Mouse (Mus musculus): Measurements from ENCODE around the gene Nup85.
"Not testable (repeated sequence)": the region's sequence is repeated elsewhere in the genome, so short reads cannot be mapped to it uniquely, and the experiment has no call there.

Gene Nup85
- long read RNA-seq, experiment 1, transcript Nup85-201 (19 exons, 2,230 nt): major isoform, 15 of 26 reads
- long read RNA-seq, experiment 1, partial matches to known transcripts: 3 of 26 reads
- long read RNA-seq, experiment 1, other reads (novel, unspliced or antisense): 7 of 26 reads
- long read RNA-seq, experiment 2, transcript Nup85-201 (19 exons, 2,230 nt): major isoform, 42 of 51 reads
- long read RNA-seq, experiment 2, partial matches to known transcripts: 0 of 51 reads
- long read RNA-seq, experiment 2, other reads (novel, unspliced or antisense): 8 of 51 reads

GRCm38 (mm10) chr11:115564064-115564809 is at the start of gene Nup85:
TSS of gene Nup85 (plus strand) at chr11:115564434.
- intact Hi-C loops (cut with DNase I): loop anchor here (5.0 kb wide), 1 partner anchor 33 kb away; no protein-coding TSS in a partner anchor

GRCm38 (mm10) chr11:115515021-115515420 is 49.2 kb upstream of the Nup85 start:
- intact Hi-C loops (cut with DNase I): no loop called here

GRCm38 (mm10) chr11:115516942-115517341 is 47.3 kb upstream of the Nup85 start:
- intact Hi-C loops (cut with DNase I): no loop called here

GRCm38 (mm10) chr11:115518693-115519092 is 45.5 kb upstream of the Nup85 start:
- intact Hi-C loops (cut with DNase I): no loop called here

GRCm38 (mm10) chr11:115519581-115519980 is 44.7 kb upstream of the Nup85 start:
- intact Hi-C loops (cut with DNase I): no loop called here

- intact Hi-C loops (cut with DNase I): no loop called here
These were observed 44.0 kb upstream of the Nup85 start for GRCm38 (mm10) chr11:115520218-115520617.

GRCm38 (mm10) chr11:115521080-115521479 is 43.2 kb upstream of the Nup85 start:
- intact Hi-C loops (cut with DNase I): no loop called here

GRCm38 (mm10) chr11:115522238-115522637 is 42.0 kb upstream of the Nup85 start:
- intact Hi-C loops (cut with DNase I): no loop called here

- intact Hi-C loops (cut with DNase I): no loop called here
These were observed 41.5 kb upstream of the Nup85 start for GRCm38 (mm10) chr11:115522703-115523102.

GRCm38 (mm10) chr11:115526446-115526845 is 37.8 kb upstream of the Nup85 start:
- intact Hi-C loops (cut with DNase I): not testable (repeated sequence)

- intact Hi-C loops (cut with DNase I): loop anchor here (2.0 kb wide), 1 partner anchor 44 kb away; the partner anchor contains the start of gene Nt5c
These were observed 29.4 kb upstream of the Nup85 start for GRCm38 (mm10) chr11:115534759-115535371.

- intact Hi-C loops (cut with DNase I): loop anchor here (2.0 kb wide), 1 partner anchor 45 kb away; the partner anchor contains the start of gene Nt5c
These were observed 28.7 kb upstream of the Nup85 start for GRCm38 (mm10) chr11:115535401-115536037.

GRCm38 (mm10) chr11:115536038-115536681 is 28.1 kb upstream of the Nup85 start, which contains the start of gene Sumo2:
TSS of gene Sumo2 (minus strand) at chr11:115536276.
- intact Hi-C loops (cut with DNase I): no loop called here

- intact Hi-C loops (cut with DNase I): no loop called here
These were observed 27.2 kb upstream of the Nup85 start for GRCm38 (mm10) chr11:115536856-115537568.

GRCm38 (mm10) chr11:115538045-115538444 is 26.2 kb upstream of the Nup85 start:
- intact Hi-C loops (cut with DNase I): no loop called here

- intact Hi-C loops (cut with DNase I): no loop called here
These were observed 20.7 kb upstream of the Nup85 start for GRCm38 (mm10) chr11:115543571-115543970.

GRCm38 (mm10) chr11:115552783-115553182 is 11.5 kb upstream of the Nup85 start:
- intact Hi-C loops (cut with DNase I): loop anchor here (10.0 kb wide), 1 partner anchor 162 kb away; no protein-coding TSS in a partner anchor

- intact Hi-C loops (cut with DNase I): loop anchor here (10.0 kb wide), 1 partner anchor 159 kb away; no protein-coding TSS in a partner anchor
These were observed 8.5 kb upstream of the Nup85 start for GRCm38 (mm10) chr11:115555717-115556116.

- intact Hi-C loops (cut with DNase I): loop anchor here (5.0 kb wide), 1 partner anchor 34 kb away; no protein-coding TSS in a partner anchor
These were observed 828 bp upstream of the Nup85 start for GRCm38 (mm10) chr11:115563406-115563805.

GRCm38 (mm10) chr11:115564961-115565360 is 727 bp downstream of the Nup85 start:
- intact Hi-C loops (cut with DNase I): loop anchor here (5.0 kb wide), 1 partner anchor 32 kb away; no protein-coding TSS in a partner anchor

All from adrenal gland (tissue).